ENCODE assay signal across 8 mouse cellular contexts in the genomic region with DNA sequence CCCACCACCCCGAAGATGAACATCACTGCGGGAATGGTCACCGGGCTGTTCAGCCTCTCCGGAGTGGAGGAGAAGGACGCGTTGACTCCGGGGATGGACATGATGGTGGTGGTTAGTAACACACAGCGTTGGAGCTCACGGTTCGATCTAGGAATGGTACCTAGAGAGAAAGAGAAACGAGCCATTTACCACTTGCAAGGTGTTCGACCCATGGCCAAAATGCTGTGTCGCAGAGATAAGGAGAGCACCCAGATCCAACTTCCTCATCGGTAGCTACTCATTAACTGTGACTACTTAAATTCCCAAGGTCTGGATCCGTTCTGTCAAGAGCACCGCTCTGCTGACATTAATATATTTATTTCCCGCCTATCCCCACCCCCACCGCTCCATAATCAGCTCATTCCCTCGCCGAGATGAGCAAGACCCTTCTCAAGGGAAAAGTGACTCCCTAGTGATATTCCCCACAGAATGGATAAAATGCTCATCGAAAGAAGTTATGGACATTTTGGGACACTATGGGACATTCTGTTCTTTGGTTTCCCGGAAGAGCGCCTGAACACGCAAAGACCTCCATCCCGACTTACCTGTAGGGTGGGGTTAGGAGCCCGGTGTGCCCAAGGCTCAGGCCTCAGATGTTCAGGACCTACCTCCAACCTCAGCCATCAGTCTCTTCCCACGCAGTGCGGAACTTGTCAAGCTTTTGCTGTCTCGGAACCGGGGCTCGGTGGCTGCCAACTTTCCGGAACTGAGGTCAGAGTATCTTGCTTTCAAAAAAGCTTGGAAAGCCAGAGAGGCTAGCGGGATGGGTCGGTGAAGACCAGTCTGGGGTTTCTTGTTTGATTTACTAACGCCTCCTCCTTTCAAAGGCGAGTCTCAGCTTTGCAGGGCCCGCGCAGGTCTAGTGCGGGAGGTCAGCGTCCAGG. TPM values are rescaled to one million over a fixed set of nuclear protein-coding genes. Genes with fewer than 3 reads are reported as not detected.
DNase-seq lines count a peak whose midpoint lies in the region; ATAC-seq and TF ChIP-seq lines count a peak whose summit lies in the region.

No protein-coding gene starts in this region.

- H3K4me3 ChIP-seq in thymus, adult 2 months (ENCODE audit: control insufficient read depth, insufficient read depth, low read length), result peak overlapping the region; percentile 76
- H3K4me3 ChIP-seq in embryonic facial prominence, embryonic 15.5 days (replicated peaks), result peak overlapping the region; percentile 60
- peak overlapping the region; percentile 47 for H3K4me3 ChIP-seq in hindbrain, embryonic 11.5 days (ENCODE audit: low read depth, low read length)
- H3K4me3 ChIP-seq in liver, embryonic 16.5 days (ENCODE audit: low read depth, low read length), result peak overlapping the region; percentile 78

- DNase-seq in thymus, adult 2 months, result peak; percentile 52
- no peak for DNase-seq in thymus, postnatal 36 days
- peak; percentile 51 for DNase-seq in hindbrain, embryonic 11.5 days (ENCODE audit: low spot score)
- peak; percentile 15 for DNase-seq in retina, postnatal 1 day
- DNase-seq in cerebellum, postnatal 4 days (ENCODE audit: low spot score in 2 of 2), result no peak
- DNase-seq in ovary, postnatal 36 days (ENCODE audit: low spot score), result no peak

- peak overlapping the region; percentile 100 for H3K4me2 ChIP-seq in embryonic facial prominence, embryonic 15.5 days (replicated peaks)
- H3K4me2 ChIP-seq in hindbrain, embryonic 11.5 days (replicated peaks; ENCODE audit: low read depth, low read length), result peak overlapping the region; percentile 93
- peak overlapping the region; percentile 100 for H3K4me2 ChIP-seq in liver, embryonic 16.5 days (ENCODE audit: low read depth, low read length)

- H3K9ac ChIP-seq in embryonic facial prominence, embryonic 15.5 days, result peak overlapping the region; percentile 31
- no peak overlapping the region for H3K9ac ChIP-seq in hindbrain, embryonic 11.5 days (ENCODE audit: low read depth, low read length)
- H3K9ac ChIP-seq in liver, embryonic 16.5 days (ENCODE audit: low read depth, low read length), result peak overlapping the region; percentile 82

- no peaks in the 10 kb centered on the region for H3K36me3 ChIP-seq in thymus, adult 2 months (ENCODE audit: control insufficient read depth, insufficient read depth, low read length)
- no peaks in the 10 kb centered on the region for H3K36me3 ChIP-seq in embryonic facial prominence, embryonic 15.5 days
- no peaks in the 10 kb centered on the region for H3K36me3 ChIP-seq in hindbrain, embryonic 11.5 days (ENCODE audit: control insufficient read depth, insufficient read depth, low read length)
- no peaks in the 10 kb centered on the region for H3K36me3 ChIP-seq in liver, embryonic 16.5 days (ENCODE audit: control insufficient read depth, insufficient read depth)

- H3K4me1 ChIP-seq in thymus, adult 2 months (replicated peaks; ENCODE audit: control insufficient read depth, insufficient read depth, low read length), result peaks cover 11% of the 10 kb centered on the region
- H3K4me1 ChIP-seq in embryonic facial prominence, embryonic 15.5 days, result peaks cover 29% of the 10 kb centered on the region
- H3K4me1 ChIP-seq in hindbrain, embryonic 11.5 days (replicated peaks; ENCODE audit: control insufficient read depth, insufficient read depth, low read length), result peaks cover 9% of the 10 kb centered on the region
- peaks cover 47% of the 10 kb centered on the region for H3K4me1 ChIP-seq in liver, embryonic 16.5 days (ENCODE audit: control insufficient read depth, low read depth, low read length)

- TF ChIP-seq POLR2A in thymus, adult 2 months (IDR thresholded peaks at IDR 0.05; ENCODE audit: control insufficient read depth, extremely low read depth, insufficient read depth, low read length, poor library complexity), result no peak

- ATAC-seq in embryonic facial prominence, embryonic 15.5 days (ENCODE audit: insufficient number of reproducible peaks, low FRiP score, low TSS enrichment, low read depth), result peak; percentile 1; the same call in 1 of the 2 replicates
- peak; percentile 6; the same call in 1 of the 2 replicates for ATAC-seq in hindbrain, embryonic 11.5 days (ENCODE audit: low FRiP score)
- ATAC-seq in liver, embryonic 16.5 days (ENCODE audit: low read depth), result no peak

- H3K27ac ChIP-seq in thymus, adult 2 months (ENCODE audit: control insufficient read depth, insufficient read depth, low read length), result no peak overlapping the region
- H3K27ac ChIP-seq in embryonic facial prominence, embryonic 15.5 days (replicated peaks), result no peak overlapping the region
- H3K27ac ChIP-seq in hindbrain, embryonic 11.5 days (ENCODE audit: low read depth, low read length), result no peak overlapping the region
- H3K27ac ChIP-seq in liver, embryonic 16.5 days (ENCODE audit: low read length), result no peak overlapping the region; the same call in 1 of the 2 replicates

- 2% methylated on average over 40 of the region's 40 CpGs for WGBS in thymus, adult 2 months
- WGBS in embryonic facial prominence, embryonic 15.5 days, result 4% methylated on average over 40 of the region's 40 CpGs
- 7% methylated on average over 40 of the region's 40 CpGs for WGBS in hindbrain, embryonic 11.5 days
- WGBS in liver, embryonic 16.5 days (ENCODE audit: insufficient replicate concordance), result 3% methylated on average over 40 of the region's 40 CpGs

- H3K9me3 ChIP-seq in embryonic facial prominence, embryonic 15.5 days (replicated peaks), result no peaks in the 10 kb centered on the region
- no peaks in the 10 kb centered on the region for H3K9me3 ChIP-seq in hindbrain, embryonic 11.5 days (ENCODE audit: control insufficient read depth, low read length)
- H3K9me3 ChIP-seq in liver, embryonic 16.5 days (replicated peaks; ENCODE audit: control insufficient read depth, low read length), result no peaks in the 10 kb centered on the region

- H3K27me3 ChIP-seq in thymus, adult 2 months (ENCODE audit: control insufficient read depth, insufficient read depth, low read length), result no peaks in the 10 kb centered on the region
- H3K27me3 ChIP-seq in embryonic facial prominence, embryonic 15.5 days, result peaks cover 45% of the 10 kb centered on the region
- H3K27me3 ChIP-seq in hindbrain, embryonic 11.5 days (ENCODE audit: control insufficient read depth, insufficient read depth, low read length), result peaks cover 33% of the 10 kb centered on the region
- peaks cover 27% of the 10 kb centered on the region for H3K27me3 ChIP-seq in liver, embryonic 16.5 days (ENCODE audit: control insufficient read depth, insufficient read depth, low read depth, low read length)

- no peak for TF ChIP-seq CTCF in thymus, adult 2 months (IDR thresholded peaks at IDR 0.05; ENCODE audit: borderline replicate concordance, control insufficient read depth, extremely low read depth, insufficient read depth, low read length, poor library complexity)

RNA-seq across cellular contexts. Expression of a gene that starts 0.7 kb away (rescaled TPM):
- polyA plus RNA-seq in thymus, adult 2 months (2012; rRNA removed), result 61.0 and 63.0 TPM in 2 replicates
- 5.0 and 5.7 TPM in 2 replicates for polyA plus RNA-seq in embryonic facial prominence, embryonic 15.5 days (2015; fragmentation: Nextera tagmentation; extraction: Ambion mirVana)
- polyA plus RNA-seq in hindbrain, embryonic 11.5 days (2014; fragmentation: Nextera tagmentation; extraction: Ambion mirVana), result 0.97 and 1.0 TPM in 2 replicates
- polyA plus RNA-seq in liver, embryonic 16.5 days (2015; fragmentation: Nextera tagmentation; extraction: Ambion mirVana), result 1.1 and 1.4 TPM in 2 replicates

RNA-seq across cellular contexts. Expression of a gene that starts 58.0 kb away (rescaled TPM):
- polyA plus RNA-seq in thymus, adult 2 months (2012; rRNA removed), result 3.8 and 4.9 TPM in 2 replicates
- polyA plus RNA-seq in embryonic facial prominence, embryonic 15.5 days (2015; fragmentation: Nextera tagmentation; extraction: Ambion mirVana), result 37.7 and 40.2 TPM in 2 replicates
- 50.6 and 52.1 TPM in 2 replicates for polyA plus RNA-seq in hindbrain, embryonic 11.5 days (2014; fragmentation: Nextera tagmentation; extraction: Ambion mirVana)
- 14.1 and 16.1 TPM in 2 replicates for polyA plus RNA-seq in liver, embryonic 16.5 days (2015; fragmentation: Nextera tagmentation; extraction: Ambion mirVana)

Comparison
In these comparisons a context has a peak if more than half of its experiments do, and no peak if none do; other contexts are left out.
1. DNase-seq: peak in thymus, adult 2 months (single experiment), hindbrain, embryonic 11.5 days (single experiment) and retina, postnatal 1 day (single experiment); none in thymus, postnatal 36 days (0 of 2), cerebellum, postnatal 4 days (0 of 2) and ovary, postnatal 36 days (single experiment).
2. Peak in every context shown above with its lines, with median percentiles within 50 percentile points of each other: H3K4me3 ChIP-seq and H3K4me2 ChIP-seq.